13 mouse cellular contexts compared by ENCODE assay signal in the genomic region with DNA sequence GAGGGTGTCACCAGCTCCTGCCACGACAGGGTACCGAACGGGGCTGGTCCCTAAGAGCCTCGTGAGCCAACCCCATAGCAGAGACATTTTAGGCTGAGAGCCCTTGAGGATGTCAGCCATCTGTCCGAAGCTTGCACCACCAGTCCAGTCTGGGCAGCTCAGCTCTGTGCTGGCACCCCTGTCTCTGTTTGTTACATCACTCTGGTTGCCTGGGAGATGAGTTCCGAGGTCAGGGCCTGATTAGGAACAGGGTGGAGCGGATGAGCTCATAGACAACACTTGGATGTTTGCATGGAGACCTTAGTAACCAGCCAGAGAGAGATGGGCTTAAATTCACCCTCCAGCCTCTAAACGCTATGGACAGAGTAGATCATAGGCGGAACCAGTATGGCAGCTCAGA. TPM values are rescaled to one million over a fixed set of nuclear protein-coding genes. Genes with fewer than 3 reads are reported as not detected.
DNase-seq lines count a peak whose midpoint lies in the region; ATAC-seq and TF ChIP-seq lines count a peak whose summit lies in the region.
"Had no signal": no experiment of that assay in that cellular context is flagged by ENCODE, and none has a peak within 500 bp of the region (broad histone marks: within the 10 kb centered on the region; RNA-seq: fewer than 3 reads in every experiment).

No protein-coding gene starts in this region.

- H3K9ac ChIP-seq in liver, adult 2 months (ENCODE audit: low read depth, low read length) = no peak overlapping the region
- H3K9ac ChIP-seq in liver, embryonic 12.5 days = no peak overlapping the region
- no peak overlapping the region for H3K9ac ChIP-seq in forebrain, embryonic 14.5 days (ENCODE audit: low read length)
- H3K9ac ChIP-seq: lung, embryonic 15.5 days; neural tube, embryonic 13.5 days had no signal

- no peaks in the 10 kb centered on the region for H3K36me3 ChIP-seq in liver, adult 2 months (ENCODE audit: control insufficient read depth, insufficient read depth, low read length)
- no peaks in the 10 kb centered on the region for H3K36me3 ChIP-seq in liver, embryonic 12.5 days
- no peaks in the 10 kb centered on the region for H3K36me3 ChIP-seq in forebrain, embryonic 14.5 days (ENCODE audit: control insufficient read depth, insufficient read depth, low read length)
- H3K36me3 ChIP-seq: lung, embryonic 15.5 days; neural tube, embryonic 13.5 days had no signal

- peak; percentile 83 for DNase-seq in liver, adult 2 months (ENCODE audit: extremely low read depth, low read depth, low spot score)
- DNase-seq in adrenal gland, adult 2 months = peak; percentile 87
- peak; percentile 46 to 51 for DNase-seq in gastrocnemius, adult 8-10 months (ENCODE audit: low spot score in 2 of 2)
- peak; percentile 43 for DNase-seq in lung, postnatal 25 days (ENCODE audit: low spot score)
- DNase-seq in thymus, postnatal 25 days = no peak
- DNase-seq in forebrain, embryonic 14.5 days (ENCODE audit: low spot score) = no peak
- DNase-seq: kidney, postnatal 14 days; right cerebral cortex, postnatal 14 days had no signal

- H3K4me1 ChIP-seq in liver, adult 2 months (ENCODE audit: control insufficient read depth, insufficient read depth, low read length) = peaks cover 13% of the 10 kb centered on the region
- H3K4me1 ChIP-seq in liver, embryonic 12.5 days = no peaks in the 10 kb centered on the region
- peaks cover 5% of the 10 kb centered on the region; the same call in 1 of the 2 replicates for H3K4me1 ChIP-seq in forebrain, embryonic 14.5 days (ENCODE audit: control insufficient read depth, insufficient read depth, low read length)
- H3K4me1 ChIP-seq: neural tube, embryonic 13.5 days had no signal

- H3K27ac ChIP-seq in liver, adult 2 months (replicated peaks; ENCODE audit: insufficient read depth, low read depth, low read length) = no peak overlapping the region
- no peak overlapping the region for H3K27ac ChIP-seq in liver, embryonic 12.5 days
- H3K27ac ChIP-seq in forebrain, embryonic 14.5 days (ENCODE audit: low read depth, low read length) = no peak overlapping the region
- H3K27ac ChIP-seq: lung, embryonic 15.5 days; neural tube, embryonic 13.5 days had no signal

- no peak for ATAC-seq in liver, embryonic 12.5 days
- ATAC-seq in forebrain, embryonic 14.5 days = no peak
- ATAC-seq: midbrain, embryonic 16.5 days had no signal

- TF ChIP-seq CTCF in liver, adult 2 months (IDR thresholded peaks at IDR 0.05; ENCODE audit: low read depth, low read length) = no peak

- H3K9me3 ChIP-seq in liver, embryonic 12.5 days (replicated peaks) = no peaks in the 10 kb centered on the region
- no peaks in the 10 kb centered on the region for H3K9me3 ChIP-seq in forebrain, embryonic 14.5 days (replicated peaks; ENCODE audit: control insufficient read depth, low read length)
- H3K9me3 ChIP-seq: lung, embryonic 15.5 days; neural tube, embryonic 13.5 days had no signal

- no peak for TF ChIP-seq POLR2A in liver, adult 2 months (IDR thresholded peaks at IDR 0.05; ENCODE audit: extremely low read depth, insufficient read depth, low read length)

- no peaks in the 10 kb centered on the region for H3K79me2 ChIP-seq in liver, adult 2 months (ENCODE audit: control insufficient read depth, insufficient read depth, low read length)

- 45% methylated on average over 9 of the region's 9 CpGs for WGBS in liver, adult 2 months
- 64% methylated on average over 9 of the region's 9 CpGs for WGBS in liver, embryonic 12.5 days (ENCODE audit: insufficient replicate concordance)
- 84% methylated on average over 9 of the region's 9 CpGs for WGBS in forebrain, embryonic 14.5 days

- H3K4me2 ChIP-seq in liver, embryonic 12.5 days = no peak overlapping the region
- no peak overlapping the region for H3K4me2 ChIP-seq in forebrain, embryonic 14.5 days (ENCODE audit: low read length)
- H3K4me2 ChIP-seq: lung, embryonic 15.5 days; neural tube, embryonic 13.5 days had no signal

- no peaks in the 10 kb centered on the region for H3K27me3 ChIP-seq in liver, adult 2 months (ENCODE audit: control insufficient read depth, insufficient read depth, low read length)
- no peaks in the 10 kb centered on the region for H3K27me3 ChIP-seq in liver, embryonic 12.5 days (replicated peaks)
- no peaks in the 10 kb centered on the region for H3K27me3 ChIP-seq in forebrain, embryonic 14.5 days (replicated peaks; ENCODE audit: control insufficient read depth, insufficient read depth, low read length)
- H3K27me3 ChIP-seq: lung, embryonic 15.5 days; neural tube, embryonic 13.5 days had no signal

- H3K4me3 ChIP-seq in liver, adult 2 months (ENCODE audit: insufficient read depth, low read depth, low read length) = no peak overlapping the region
- H3K4me3 ChIP-seq in liver, embryonic 12.5 days = no peak overlapping the region
- H3K4me3 ChIP-seq in forebrain, embryonic 14.5 days (ENCODE audit: low read depth, low read length) = no peak overlapping the region
- H3K4me3 ChIP-seq: lung, embryonic 15.5 days; neural tube, embryonic 13.5 days had no signal

RNA-seq across cellular contexts. Expression of a gene that starts 30.1 kb away (rescaled TPM):
- 149 and 164 TPM in 2 replicates for total RNA-seq in liver, adult 2 months (2014; rRNA removed)
- 216 and 232 TPM in 2 replicates for polyA plus RNA-seq in liver, adult 2 months (2012; rRNA removed)
- 1.2 and 1.5 TPM in 2 replicates for polyA plus RNA-seq in liver, embryonic 12.5 days (2016; fragmentation: Nextera tagmentation; extraction: Ambion mirVana)
- total RNA-seq in adrenal gland, adult 2 months (2021) = 100 to 1,000 TPM; 137 to 190 TPM
- 137 and 140 TPM in 2 replicates for polyA plus RNA-seq in adrenal gland, adult 2 months (2012; rRNA removed)
- 100 to 1,000 TPM; 239 to 425 (median 325) TPM for total RNA-seq in gastrocnemius, adult 8-10 months (2022)
- polyA plus RNA-seq in forebrain, embryonic 14.5 days (2014; fragmentation: Nextera tagmentation; extraction: Ambion mirVana) = 5.4 and 5.9 TPM in 2 replicates
- total RNA-seq: hematopoietic stem cell, adult 5-6 weeks had no signal

Comparison
In these comparisons a context has a peak if more than half of its experiments do, and no peak if none do; other contexts are left out.
1. RNA of a gene that starts 30.1 kb away (polyA plus RNA-seq): 216 to 232 TPM in liver, adult 2 months and 137 to 140 TPM in adrenal gland, adult 2 months; 5.4 to 5.9 TPM in forebrain, embryonic 14.5 days and 1.2 to 1.5 TPM in liver, embryonic 12.5 days; every median in the first group is over 10 times any median in the second.
2. DNase-seq: peak in liver, adult 2 months (single experiment), adrenal gland, adult 2 months (single experiment), gastrocnemius, adult 8-10 months (2 of 2) and lung, postnatal 25 days (single experiment); none in thymus, postnatal 25 days (single experiment) and forebrain, embryonic 14.5 days (single experiment).